Mouse (Mus musculus): ENCODE results near the gene Gm5129. TPM values are rescaled to one million over a fixed set of nuclear protein-coding genes. Genes with fewer than 3 reads are reported as not detected.
"Not testable (repeated sequence)": the region's sequence is repeated elsewhere in the genome, so short reads cannot be mapped to it uniquely, and the experiment has no call there.

The Gm5129 gene
- not detected in 2 replicates for polyA plus RNA-seq (2016; fragmentation: Nextera tagmentation; extraction: Ambion mirVana)

DNA sequence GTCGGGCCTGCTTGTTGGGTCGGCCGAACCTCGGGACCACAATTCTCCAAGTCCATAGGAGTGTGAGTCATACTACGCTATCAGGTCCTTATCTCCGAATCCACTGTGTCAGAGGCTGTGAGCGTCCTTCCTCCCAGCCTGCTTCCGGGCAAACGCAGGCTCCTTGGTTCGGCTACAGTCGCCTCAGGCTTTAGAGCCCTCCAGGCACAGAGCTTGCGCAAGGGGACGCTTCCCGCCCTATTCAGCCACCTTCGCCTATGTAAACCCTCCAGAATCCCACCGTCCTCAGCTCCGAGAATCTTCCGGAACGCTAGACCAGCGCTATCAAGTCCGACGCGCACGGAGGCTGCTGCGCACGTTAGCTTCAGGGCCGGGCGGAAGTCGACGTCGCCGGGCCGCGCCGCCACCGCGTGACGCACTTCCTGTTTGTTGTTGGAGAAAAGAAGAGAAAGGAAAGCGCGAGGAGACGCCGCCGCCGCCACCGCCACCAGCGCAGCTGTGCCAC lies at the start of gene Gm5129, which contains the start of gene Dnajb6:
Gene Gm5129, minus strand, starts transcription at position 380 of the 505 bp plus-strand sequence.
Gene Dnajb6, plus strand, starts transcription at position 132 of the 505 bp plus-strand sequence.
- no peaks in the 10 kb centered on the region for H3K9me3 ChIP-seq
- H3K27me3 ChIP-seq: no peaks in the 10 kb centered on the region
- peak; percentile 97 for ATAC-seq (ENCODE audit: low FRiP score, low read depth)
- WGBS: under 1% methylated on average over 46 of the region's 46 CpGs
- H3K4me2 ChIP-seq (replicated peaks): peak within 1 kb of the TSS; percentile 82
- H3K9ac ChIP-seq (replicated peaks): peak within 1 kb of the TSS; percentile 92
- H3K4me1 ChIP-seq: peaks cover 31% of the 10 kb centered on the region
- H3K4me3 ChIP-seq: peak within 1 kb of the TSS; percentile 85
- no peaks in the 10 kb centered on the region for H3K36me3 ChIP-seq
- H3K27ac ChIP-seq (replicated peaks): peak within 1 kb of the TSS; percentile 96

- not testable (repeated sequence) for H3K27ac ChIP-seq (replicated peaks); H3K4me1 ChIP-seq; H3K27me3 ChIP-seq
These were observed 49.2 kb upstream of the Gm5129 start for GRCm38 (mm10) chr5:29784906-29785305.

DNA sequence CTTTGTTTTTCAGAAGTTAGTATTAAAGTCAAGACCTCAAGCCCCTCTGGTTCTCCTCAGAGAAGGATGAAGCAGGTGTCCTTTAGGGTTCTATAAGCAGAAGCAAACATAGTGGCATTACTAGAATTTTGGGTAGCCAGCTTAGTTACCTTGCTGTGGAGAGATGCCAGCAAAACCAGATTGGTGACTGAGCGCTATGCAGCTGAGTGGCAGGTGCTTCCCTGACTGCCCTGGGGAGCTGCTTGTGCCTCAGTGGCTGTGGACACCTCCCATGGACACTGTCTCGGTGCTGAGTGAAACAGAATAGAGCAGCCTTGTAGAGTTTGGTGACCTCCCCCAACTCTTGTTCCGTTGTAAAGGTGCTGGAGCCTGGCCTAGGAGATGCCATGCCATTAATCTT lies 46.5 kb upstream of the Gm5129 start:
- no peak overlapping the region for H3K4me3 ChIP-seq
- no peak overlapping the region for H3K4me2 ChIP-seq (replicated peaks)
- H3K27me3 ChIP-seq: no peaks in the 10 kb centered on the region
- no peak overlapping the region for H3K9ac ChIP-seq (replicated peaks)
- ATAC-seq (ENCODE audit: low FRiP score, low read depth): no peak
- 92% methylated on average over 3 of the region's 3 CpGs for WGBS
- 0 out of 2 replicates have a peak, but pooled peaks cover 4% of the 10 kb centered on the region for H3K4me1 ChIP-seq
- H3K27ac ChIP-seq (replicated peaks): no peak overlapping the region
- H3K36me3 ChIP-seq: peaks cover 33% of the 10 kb centered on the region
- no peaks in the 10 kb centered on the region for H3K9me3 ChIP-seq

More at GRCm38 (mm10) chr5:29784906-29785305, 49.2 kb upstream of the Gm5129 start:
- H3K36me3 ChIP-seq: peaks cover 15% of the 10 kb centered on the region
- ATAC-seq (ENCODE audit: low FRiP score, low read depth); H3K9me3 ChIP-seq; H3K4me3 ChIP-seq; H3K9ac ChIP-seq (replicated peaks); H3K4me2 ChIP-seq (replicated peaks): not testable (repeated sequence)
- WGBS: 96% methylated on average over 7 of the region's 13 CpGs

- not testable (repeated sequence) for H3K9me3 ChIP-seq; H3K9ac ChIP-seq (replicated peaks); H3K4me1 ChIP-seq; H3K27ac ChIP-seq (replicated peaks); H3K4me3 ChIP-seq; H3K27me3 ChIP-seq; H3K4me2 ChIP-seq (replicated peaks); ATAC-seq (ENCODE audit: low FRiP score, low read depth)
- 99% methylated on average over 9 of the region's 9 CpGs for WGBS
- H3K36me3 ChIP-seq: peaks cover 33% of the 10 kb centered on the region
These were observed 44.0 kb upstream of the Gm5129 start for GRCm38 (mm10) chr5:29779733-29780132.

GRCm38 (mm10) chr5:29778029-29778428 lies 42.3 kb upstream of the Gm5129 start:
- ATAC-seq (ENCODE audit: low FRiP score, low read depth): no peak
- Histone ChIP-seq H3K4me2 (replicated peaks) (no peak overlapping the region), H3K4me1 (no peaks in the 10 kb centered on the region), H3K4me3 (no peak overlapping the region), H3K9me3 (no peaks in the 10 kb centered on the region), H3K27me3 (no peaks in the 10 kb centered on the region), H3K36me3 (peaks cover 42% of the 10 kb centered on the region), H3K9ac (replicated peaks) (no peak overlapping the region), H3K27ac (replicated peaks) (0 out of 2 replicates have a peak overlapping the region, but pooled peaks have one; percentile 2)
- WGBS: 92% methylated on average over 6 of the region's 6 CpGs

DNA sequence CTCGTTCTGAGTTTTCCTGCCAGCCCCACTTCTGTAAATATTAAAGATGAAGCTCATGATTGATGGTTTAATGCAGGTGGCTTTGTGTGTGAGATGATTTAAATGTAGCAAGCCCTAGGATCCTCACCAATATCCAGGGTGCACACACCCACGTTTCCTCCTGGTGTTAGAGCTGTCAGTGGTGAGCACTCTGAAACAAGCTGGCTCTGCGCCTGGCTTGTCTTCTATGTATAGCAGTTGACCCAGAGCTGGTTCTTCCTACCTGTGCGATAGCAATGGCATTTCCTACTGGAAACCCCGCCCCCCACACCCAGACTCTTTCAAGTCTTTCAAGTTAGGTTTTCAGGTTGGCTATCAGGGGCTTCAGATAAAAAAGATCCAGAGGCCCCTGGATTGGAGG lies 39.7 kb upstream of the Gm5129 start:
- WGBS: 89% methylated on average over 5 of the region's 5 CpGs
- H3K4me3 ChIP-seq: no peak overlapping the region
- H3K27ac ChIP-seq (replicated peaks): no peak overlapping the region
- ATAC-seq (ENCODE audit: low FRiP score, low read depth): no peak
- H3K9ac ChIP-seq (replicated peaks): no peak overlapping the region
- no peaks in the 10 kb centered on the region for H3K9me3 ChIP-seq
- H3K36me3 ChIP-seq: peaks cover 41% of the 10 kb centered on the region
- no peaks in the 10 kb centered on the region for H3K27me3 ChIP-seq
- no peaks in the 10 kb centered on the region for H3K4me1 ChIP-seq
- H3K4me2 ChIP-seq (replicated peaks): no peak overlapping the region

DNA sequence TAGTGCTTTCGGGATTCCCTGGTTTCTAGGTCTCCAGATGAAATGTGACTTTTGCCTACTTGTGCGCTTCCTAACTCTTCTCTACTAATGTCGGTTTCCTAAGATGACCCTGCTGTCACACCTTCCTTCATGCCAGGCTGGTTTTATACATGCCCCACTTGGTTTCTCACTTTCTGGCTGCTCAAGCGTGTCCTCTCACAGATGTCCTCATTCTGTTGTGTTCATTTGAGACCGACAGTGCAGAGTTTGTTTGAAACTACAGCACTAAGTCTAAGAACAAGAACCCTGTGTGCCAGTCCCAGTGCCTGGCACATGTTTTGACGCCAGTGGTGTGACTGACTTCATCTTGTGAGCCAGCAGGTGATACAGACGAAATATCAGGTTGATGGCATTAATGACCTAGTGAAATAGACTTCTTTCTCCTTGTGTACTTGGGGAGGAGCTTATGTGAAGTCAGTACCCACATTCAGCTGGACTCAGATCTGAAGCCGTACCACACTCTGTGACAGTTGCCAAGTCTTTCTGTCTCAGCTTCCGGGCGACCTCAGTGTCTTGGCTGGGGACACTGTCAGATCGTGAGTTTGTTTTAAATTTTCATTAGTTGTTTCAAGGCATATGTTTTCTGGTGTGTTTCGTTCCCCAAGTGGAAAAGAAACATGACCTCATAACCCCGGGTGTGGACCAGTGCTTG lies 37.9 kb upstream of the Gm5129 start:
- no peak overlapping the region for H3K4me2 ChIP-seq (replicated peaks)
- no peak overlapping the region for H3K9ac ChIP-seq (replicated peaks)
- no peak for ATAC-seq (ENCODE audit: low FRiP score, low read depth)
- H3K4me3 ChIP-seq: no peak overlapping the region
- H3K9me3 ChIP-seq: no peaks in the 10 kb centered on the region
- no peak overlapping the region for H3K27ac ChIP-seq (replicated peaks)
- H3K27me3 ChIP-seq: no peaks in the 10 kb centered on the region
- H3K36me3 ChIP-seq: peaks cover 48% of the 10 kb centered on the region
- WGBS: 92% methylated on average over 13 of the region's 13 CpGs
- no peaks in the 10 kb centered on the region for H3K4me1 ChIP-seq

- H3K36me3 ChIP-seq: peaks cover 46% of the 10 kb centered on the region
- H3K4me3 ChIP-seq: no peak overlapping the region
- H3K9me3 ChIP-seq: no peaks in the 10 kb centered on the region
- H3K4me2 ChIP-seq (replicated peaks): no peak overlapping the region
- no peaks in the 10 kb centered on the region for H3K27me3 ChIP-seq
- WGBS: 91% methylated on average over 4 of the region's 4 CpGs
- no peak for ATAC-seq (ENCODE audit: low FRiP score, low read depth)
- H3K9ac ChIP-seq (replicated peaks): no peak overlapping the region
- no peak overlapping the region for H3K27ac ChIP-seq (replicated peaks)
- H3K4me1 ChIP-seq: no peaks in the 10 kb centered on the region
These were observed 37.1 kb upstream of the Gm5129 start for GRCm38 (mm10) chr5:29772651-29773330.

GRCm38 (mm10) chr5:29772038-29772437 lies 36.3 kb upstream of the Gm5129 start:
- H3K27me3 ChIP-seq: no peaks in the 10 kb centered on the region
- H3K4me1 ChIP-seq: no peaks in the 10 kb centered on the region
- H3K27ac ChIP-seq (replicated peaks): no peak overlapping the region
- ATAC-seq (ENCODE audit: low FRiP score, low read depth): no peak
- H3K9me3 ChIP-seq: no peaks in the 10 kb centered on the region
- H3K4me3 ChIP-seq: no peak overlapping the region
- WGBS: 90% methylated on average over 2 of the region's 2 CpGs
- no peak overlapping the region for H3K9ac ChIP-seq (replicated peaks)
- H3K4me2 ChIP-seq (replicated peaks): no peak overlapping the region
- peaks cover 51% of the 10 kb centered on the region for H3K36me3 ChIP-seq

DNA sequence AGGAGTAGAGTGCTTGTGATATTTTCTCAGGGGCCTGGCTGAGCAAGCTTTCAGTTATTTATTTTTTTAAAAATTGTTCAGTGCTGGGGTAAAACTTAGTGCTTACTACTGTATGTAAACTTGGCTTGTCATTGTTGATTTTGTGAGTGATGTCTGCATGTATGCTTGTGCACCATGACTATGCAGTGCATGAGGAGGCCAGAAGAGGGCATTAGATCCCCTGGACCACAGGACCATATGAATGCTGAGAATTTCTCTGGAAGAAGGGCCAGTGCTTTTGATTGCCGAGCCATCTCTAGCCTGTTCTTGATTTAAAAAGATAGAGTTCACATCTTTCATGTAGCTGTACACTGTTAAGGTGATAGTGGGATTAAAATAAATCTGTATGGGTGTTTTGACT lies 35.2 kb upstream of the Gm5129 start:
- Histone ChIP-seq H3K4me1 (no peaks in the 10 kb centered on the region), H3K27me3 (no peaks in the 10 kb centered on the region), H3K27ac (replicated peaks) (no peak overlapping the region), H3K9ac (replicated peaks) (no peak overlapping the region), H3K4me2 (replicated peaks) (no peak overlapping the region), H3K4me3 (no peak overlapping the region), H3K36me3 (peaks cover 53% of the 10 kb centered on the region), H3K9me3 (no peaks in the 10 kb centered on the region)
- 90% methylated on average over 1 of the region's 1 CpGs for WGBS
- ATAC-seq (ENCODE audit: low FRiP score, low read depth): no peak

- no peak overlapping the region for H3K9ac ChIP-seq (replicated peaks)
- H3K27me3 ChIP-seq: no peaks in the 10 kb centered on the region
- H3K9me3 ChIP-seq: no peaks in the 10 kb centered on the region
- H3K4me3 ChIP-seq: no peak overlapping the region
- no peak overlapping the region for H3K4me2 ChIP-seq (replicated peaks)
- no peak overlapping the region for H3K27ac ChIP-seq (replicated peaks)
- H3K36me3 ChIP-seq: peaks cover 69% of the 10 kb centered on the region
- no peaks in the 10 kb centered on the region for H3K4me1 ChIP-seq
- no peak for ATAC-seq (ENCODE audit: low FRiP score, low read depth)
- WGBS: 91% methylated on average over 5 of the region's 5 CpGs
These were observed 23.6 kb upstream of the Gm5129 start for GRCm38 (mm10) chr5:29759318-29759717.

- H3K4me3 ChIP-seq: no peak overlapping the region
- no peak overlapping the region for H3K4me2 ChIP-seq (replicated peaks)
- no peak overlapping the region for H3K9ac ChIP-seq (replicated peaks)
- H3K27ac ChIP-seq (replicated peaks): no peak overlapping the region
- H3K4me1 ChIP-seq: no peaks in the 10 kb centered on the region
- H3K27me3 ChIP-seq: no peaks in the 10 kb centered on the region
- no peak for ATAC-seq (ENCODE audit: low FRiP score, low read depth)
- peaks cover 72% of the 10 kb centered on the region for H3K36me3 ChIP-seq
- no peaks in the 10 kb centered on the region for H3K9me3 ChIP-seq
These were observed 17.2 kb upstream of the Gm5129 start for GRCm38 (mm10) chr5:29752894-29753293.

Data from midbrain, embryonic 12.5 days (tissue).